Mouse (Mus musculus): ENCODE measurements around the gene Slco3a1.

GRCm38 (mm10) chr7:74423316-74423715, 131.3 kb downstream of the Slco3a1 start:
- no peak for TF ChIP-seq CTCF (IDR thresholded peaks at IDR 0.05; ENCODE audit: low read depth, low read length)
- no peak for TF ChIP-seq EP300 (IDR thresholded peaks at IDR 0.05; ENCODE audit: insufficient read depth, low read depth, low read length)
- no peak for TF ChIP-seq POLR2A (IDR thresholded peaks at IDR 0.05; ENCODE audit: insufficient read depth, low read length)

All from ES-Bruce4 (cell line).